Mouse (Mus musculus): ENCODE results near the gene Rhoc. TPM values are rescaled to one million over a fixed set of nuclear protein-coding genes. Genes with fewer than 3 reads are reported as not detected.
"Not testable (repeated sequence)": the region's sequence is repeated elsewhere in the genome, so short reads cannot be mapped to it uniquely, and the experiment has no call there.

Rhoc gene
- polyA plus RNA-seq (2012; rRNA removed) = 33.1 and 40.4 TPM in 2 replicates

- TF ChIP-seq POLR2A (IDR thresholded peaks at IDR 0.05; ENCODE audit: borderline replicate concordance, extremely low read depth, insufficient read depth, insufficient read length, poor library complexity, severe bottlenecking) (no peak), CTCF (IDR thresholded peaks at IDR 0.05; ENCODE audit: borderline replicate concordance, extremely low read depth, insufficient read depth, insufficient read length) (no peak)
- no peak for DNase-seq (ENCODE audit: low read depth)
Observed at GRCm38 (mm10) chr3:104788075-104788474, at the start of gene Rhoc. Rhoc (plus strand) TSS chr3:104788375.

GRCm38 (mm10) chr3:104741954-104742353 is 46.2 kb upstream of the Rhoc start:
- TF ChIP-seq POLR2A (IDR thresholded peaks at IDR 0.05; ENCODE audit: borderline replicate concordance, extremely low read depth, insufficient read depth, insufficient read length, poor library complexity, severe bottlenecking) (no peak), CTCF (IDR thresholded peaks at IDR 0.05; ENCODE audit: borderline replicate concordance, extremely low read depth, insufficient read depth, insufficient read length) (no peak)
- DNase-seq (ENCODE audit: low read depth) = no peak

DNA sequence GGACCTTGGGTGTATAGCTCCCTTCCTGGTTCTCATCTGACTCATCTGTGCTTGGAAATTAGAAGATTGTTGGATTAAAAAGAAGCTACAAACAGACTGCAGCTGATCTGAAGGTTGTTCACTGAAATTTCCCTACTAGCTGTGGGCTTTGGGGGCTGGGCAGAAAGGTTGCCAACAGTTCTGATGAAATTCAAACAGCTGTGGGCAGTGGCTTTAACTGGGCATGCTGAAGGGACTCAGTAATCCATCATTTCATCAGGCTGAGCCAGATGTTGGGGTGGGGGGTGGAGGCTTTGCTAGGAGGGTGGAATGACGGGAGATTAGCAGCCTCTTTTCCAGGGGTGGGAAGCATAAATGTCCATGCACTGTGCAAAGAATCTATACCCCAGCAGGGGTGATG is 45.0 kb upstream of the Rhoc start:
- TF ChIP-seq POLR2A (IDR thresholded peaks at IDR 0.05; ENCODE audit: borderline replicate concordance, extremely low read depth, insufficient read depth, insufficient read length, poor library complexity, severe bottlenecking) = no peak
- TF ChIP-seq CTCF (IDR thresholded peaks at IDR 0.05; ENCODE audit: borderline replicate concordance, extremely low read depth, insufficient read depth, insufficient read length) = no peak
- no peak for DNase-seq (ENCODE audit: low read depth)

GRCm38 (mm10) chr3:104743864-104744263 is 44.3 kb upstream of the Rhoc start:
- no peak for TF ChIP-seq CTCF (IDR thresholded peaks at IDR 0.05; ENCODE audit: borderline replicate concordance, extremely low read depth, insufficient read depth, insufficient read length)
- TF ChIP-seq POLR2A (IDR thresholded peaks at IDR 0.05; ENCODE audit: borderline replicate concordance, extremely low read depth, insufficient read depth, insufficient read length, poor library complexity, severe bottlenecking) = no peak
- DNase-seq (ENCODE audit: low read depth) = no peak

DNA sequence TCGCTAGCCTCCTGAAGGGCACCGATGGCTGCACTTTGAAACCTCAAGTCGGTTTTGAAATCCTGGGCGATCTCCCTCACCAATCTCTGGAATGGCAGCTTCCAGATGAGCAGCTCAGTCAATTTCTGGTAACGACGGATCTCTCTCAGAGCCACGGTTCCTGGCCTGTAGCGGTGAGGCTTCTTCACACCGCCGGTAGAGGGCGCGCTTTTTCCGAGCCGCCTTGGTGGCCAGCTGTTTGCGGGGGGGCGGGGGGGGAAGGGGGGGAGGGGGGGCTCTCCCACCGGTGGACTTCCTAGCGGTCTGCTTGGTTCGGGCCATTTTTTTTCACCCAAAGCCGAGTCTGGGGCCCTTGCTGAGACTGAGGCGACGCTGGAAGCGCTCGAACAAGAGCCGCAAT is 35.3 kb upstream of the Rhoc start:
- not testable (repeated sequence) for DNase-seq (ENCODE audit: low read depth)
- TF ChIP-seq CTCF (IDR thresholded peaks at IDR 0.05; ENCODE audit: borderline replicate concordance, extremely low read depth, insufficient read depth, insufficient read length) = peak; percentile 24; the same call in 1 of the 2 replicates

DNA sequence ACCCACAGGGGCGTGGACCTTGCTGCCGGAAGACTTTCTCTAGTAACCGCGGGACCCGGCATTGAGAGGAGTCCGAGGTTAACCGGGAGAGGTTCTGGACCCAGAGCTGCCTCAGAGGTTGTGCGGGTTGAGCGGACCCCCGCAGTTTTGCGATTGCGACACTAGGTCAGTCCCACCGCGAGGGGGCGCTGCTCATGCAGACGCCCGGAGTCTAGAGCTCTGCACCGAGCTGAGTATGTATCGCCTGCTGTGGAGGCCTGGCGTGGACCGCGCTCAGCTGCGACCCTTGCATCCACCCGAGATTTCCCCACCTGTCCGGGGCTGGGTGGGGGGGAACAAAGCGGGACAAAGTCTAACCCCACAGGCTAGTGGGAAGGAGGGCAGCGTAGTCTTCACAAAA is 29.8 kb upstream of the Rhoc start:
- peak; percentile 85 for DNase-seq (ENCODE audit: low read depth)
- TF ChIP-seq CTCF (IDR thresholded peaks at IDR 0.05; ENCODE audit: borderline replicate concordance, extremely low read depth, insufficient read depth, insufficient read length) (peak; percentile 94), POLR2A (IDR thresholded peaks at IDR 0.05; ENCODE audit: borderline replicate concordance, extremely low read depth, insufficient read depth, insufficient read length, poor library complexity, severe bottlenecking) (peak; percentile 10; the same call in 1 of the 2 replicates)

DNA sequence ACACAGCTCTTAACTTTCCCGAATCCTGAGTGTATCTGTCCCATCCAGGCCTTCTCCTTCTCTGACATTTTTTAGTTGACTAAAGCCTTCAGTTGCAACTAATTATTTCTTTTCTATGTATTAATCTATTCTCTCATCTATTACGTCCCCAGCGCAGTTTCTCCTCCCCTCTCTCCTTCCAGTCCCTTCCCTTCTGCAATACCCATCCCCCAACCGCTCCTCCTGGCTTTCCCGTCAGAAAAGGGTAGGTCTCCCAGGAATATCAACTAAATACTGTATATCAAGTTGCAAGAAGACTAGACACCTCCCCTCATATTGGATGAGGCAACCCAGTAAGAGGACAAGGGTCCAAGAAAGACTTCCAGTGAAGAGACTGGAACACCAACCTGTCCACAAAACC is 29.3 kb upstream of the Rhoc start:
- TF ChIP-seq CTCF (IDR thresholded peaks at IDR 0.05; ENCODE audit: borderline replicate concordance, extremely low read depth, insufficient read depth, insufficient read length) (no peak), POLR2A (IDR thresholded peaks at IDR 0.05; ENCODE audit: borderline replicate concordance, extremely low read depth, insufficient read depth, insufficient read length, poor library complexity, severe bottlenecking) (no peak)
- DNase-seq (ENCODE audit: low read depth) = peak; percentile 15

- not testable (repeated sequence) for DNase-seq (ENCODE audit: low read depth)
Observed at GRCm38 (mm10) chr3:104762103-104762863, 25.9 kb upstream of the Rhoc start.

DNA sequence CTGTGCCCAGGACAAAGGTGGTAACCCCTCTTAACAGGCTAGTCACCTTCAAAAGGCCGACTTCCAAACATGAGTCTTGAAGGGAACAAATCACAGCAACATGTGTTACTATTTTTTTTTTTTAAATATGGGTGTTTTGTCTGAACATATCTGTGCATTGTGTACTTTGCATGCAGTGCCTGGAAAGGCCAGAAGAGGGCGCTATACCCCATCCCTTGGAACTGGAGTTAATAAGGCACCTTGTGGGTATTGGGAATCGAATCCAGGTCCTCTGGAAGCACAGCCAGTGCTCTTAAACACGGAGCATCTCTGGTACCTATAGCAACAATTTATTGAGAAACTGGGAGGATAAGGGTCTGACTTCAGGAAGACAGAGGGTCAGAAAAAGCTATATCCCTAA is 23.2 kb upstream of the Rhoc start:
- TF ChIP-seq POLR2A (IDR thresholded peaks at IDR 0.05; ENCODE audit: borderline replicate concordance, extremely low read depth, insufficient read depth, insufficient read length, poor library complexity, severe bottlenecking) (no peak), CTCF (IDR thresholded peaks at IDR 0.05; ENCODE audit: borderline replicate concordance, extremely low read depth, insufficient read depth, insufficient read length) (peak; percentile 57; the same call in 1 of the 2 replicates)
- no peak for DNase-seq (ENCODE audit: low read depth)

GRCm38 (mm10) chr3:104767141-104767540 is 21.0 kb upstream of the Rhoc start:
- TF ChIP-seq POLR2A (IDR thresholded peaks at IDR 0.05; ENCODE audit: borderline replicate concordance, extremely low read depth, insufficient read depth, insufficient read length, poor library complexity, severe bottlenecking) (no peak), CTCF (IDR thresholded peaks at IDR 0.05; ENCODE audit: borderline replicate concordance, extremely low read depth, insufficient read depth, insufficient read length) (no peak)
- DNase-seq (ENCODE audit: low read depth) = no peak

- TF ChIP-seq CTCF (IDR thresholded peaks at IDR 0.05; ENCODE audit: borderline replicate concordance, extremely low read depth, insufficient read depth, insufficient read length) = no peak
- no peak for TF ChIP-seq POLR2A (IDR thresholded peaks at IDR 0.05; ENCODE audit: borderline replicate concordance, extremely low read depth, insufficient read depth, insufficient read length, poor library complexity, severe bottlenecking)
- DNase-seq (ENCODE audit: low read depth) = no peak
Observed at GRCm38 (mm10) chr3:104767716-104768115, 20.5 kb upstream of the Rhoc start.

- TF ChIP-seq POLR2A (IDR thresholded peaks at IDR 0.05; ENCODE audit: borderline replicate concordance, extremely low read depth, insufficient read depth, insufficient read length, poor library complexity, severe bottlenecking) (no peak), CTCF (IDR thresholded peaks at IDR 0.05; ENCODE audit: borderline replicate concordance, extremely low read depth, insufficient read depth, insufficient read length) (no peak)
- DNase-seq (ENCODE audit: low read depth) = no peak
Observed at GRCm38 (mm10) chr3:104769135-104769534, 19.0 kb upstream of the Rhoc start.

Measured in brain, embryonic 14.5 days (tissue).